Mouse (Mus musculus): Measurements from ENCODE around the gene Gm10134. TPM values are rescaled to one million over a fixed set of nuclear protein-coding genes. Genes with fewer than 3 reads are reported as not detected.
A peak's percentile ranks its signal among the peaks of the same experiment; 100 is the strongest.

Gm10134 gene
- total and polyA plus RNA-seq, 3 experiments = not detected

- TF ChIP-seq KAT2A (IDR thresholded peaks at IDR 0.05; ENCODE audit: insufficient replicate concordance, low read length) (no peak), USF2 (conservative IDR thresholded peaks at IDR 0.05; ENCODE audit: low read depth, low read length) (no peak), RCOR1 (conservative IDR thresholded peaks at IDR 0.05; ENCODE audit: low read depth, low read length) (no peak), HCFC1 (IDR thresholded peaks at IDR 0.05; ENCODE audit: low read depth, low read length) (no peak), NELFE (IDR thresholded peaks at IDR 0.05; ENCODE audit: low read depth, low read length) (no peak), ZKSCAN1 (IDR thresholded peaks at IDR 0.05; ENCODE audit: borderline replicate concordance, low read depth, low read length) (no peak), MAX (IDR thresholded peaks at IDR 0.05; ENCODE audit: low read length) (no peak), TCF12 (IDR thresholded peaks at IDR 0.05; ENCODE audit: low read depth, low read length) (peak; percentile 84; the same call in 1 of the 2 replicates), GABPA (IDR thresholded peaks at IDR 0.05; ENCODE audit: insufficient replicate concordance, low read depth, low read length) (no peak), MAZ (IDR thresholded peaks at IDR 0.05; ENCODE audit: low read depth, low read length) (peak; percentile 76), MYC (IDR thresholded peaks at IDR 0.05; ENCODE audit: low read depth, low read length) (no peak), CHD1 (IDR thresholded peaks at IDR 0.05; ENCODE audit: low read depth, low read length) (no peak), PAX5 (IDR thresholded peaks at IDR 0.05; ENCODE audit: low read length) (no peak), E2F4 (IDR thresholded peaks at IDR 0.05; ENCODE audit: insufficient replicate concordance, low read depth, low read length) (no peak), MXI1 (IDR thresholded peaks at IDR 0.05; ENCODE audit: low read depth, low read length) (no peak), SMC3 (IDR thresholded peaks at IDR 0.05; ENCODE audit: low read depth, low read length) (no peak), SIN3A (IDR thresholded peaks at IDR 0.05; ENCODE audit: low read length) (no peak), MEF2A (IDR thresholded peaks at IDR 0.05; ENCODE audit: borderline replicate concordance, low read depth, low read length) (no peak), ETS1 (conservative IDR thresholded peaks at IDR 0.05; ENCODE audit: low read depth, low read length) (peak; percentile 70), POLR2A (IDR thresholded peaks at IDR 0.05; ENCODE audit: low read depth, low read length) (no peak), CTCF (conservative IDR thresholded peaks at IDR 0.05 in 1 of 2, IDR thresholded peaks at IDR 0.05 in 1 of 2; ENCODE audit: low read depth in 2 of 2, low read length in 2 of 2) (no peak)
These were observed 33.3 kb downstream of the Gm10134 start (continued) for GRCm38 (mm10) chr2:28539206-28539605.

DNA sequence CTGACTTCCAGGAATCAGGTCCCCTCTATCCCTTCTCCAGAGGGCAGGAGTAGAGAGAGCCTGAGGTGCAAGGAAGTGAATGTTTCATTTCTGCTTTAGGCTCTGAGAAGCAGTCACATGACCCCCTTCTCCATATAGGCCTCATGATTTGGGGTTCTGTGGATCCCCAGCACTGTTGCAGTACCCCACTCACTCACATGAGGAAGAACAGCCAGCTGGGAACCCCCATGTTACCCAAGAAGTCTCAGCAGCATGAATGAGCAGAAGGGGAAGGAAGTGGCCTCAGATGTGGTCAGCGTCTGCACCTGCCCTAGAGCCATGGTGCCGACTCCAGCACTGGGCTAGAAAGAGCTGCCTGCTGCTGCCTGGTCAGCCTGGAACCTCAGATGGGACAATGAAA, 34.1 kb downstream of the Gm10134 start:
- H3K27ac ChIP-seq (ENCODE audit: insufficient read depth, low read depth) = peak overlapping the region; percentile 36
- H3K9me3 ChIP-seq (replicated peaks; ENCODE audit: low read length) = no peaks in the 10 kb centered on the region
- H3K79me2 ChIP-seq (replicated peaks; ENCODE audit: control insufficient read depth, extremely low read depth, insufficient read depth, poor library complexity, severe bottlenecking) = no peaks in the 10 kb centered on the region
- H3K9ac ChIP-seq (ENCODE audit: insufficient read depth, low read depth) = no peak overlapping the region
- 0 out of 2 replicates have a peak overlapping the region, but pooled peaks have one; percentile 10 for H3K4me2 ChIP-seq (ENCODE audit: insufficient read depth, low read depth, poor library complexity, severe bottlenecking)
- in situ Hi-C loops (cut with MboI; ENCODE audit: low pct_ligation_motif_present, low pct_unique_long_range_greater_than_20kb, low sequenced_read_pairs) (no loop called here), dilution Hi-C loops (cut with MboI; ENCODE audit: extremely low pct_ligation_motif_present, extremely low pct_unique_long_range_greater_than_20kb, low sequenced_read_pairs) (no loop called here)
- peaks cover 46 to 80% of the 10 kb centered on the region in 2 experiments for H3K4me1 ChIP-seq (ENCODE audit: control insufficient read depth in 1 of 2, insufficient read depth in 2 of 2)
- no peaks in the 10 kb centered on the region for H3K27me3 ChIP-seq (replicated peaks)
- H3K36me3 ChIP-seq (replicated peaks in 1 of 2; ENCODE audit: control insufficient read depth in 1 of 2, insufficient read depth in 1 of 2, low read length in 1 of 2) = peaks cover 25 to 35% of the 10 kb centered on the region in 2 experiments
- DNase-seq (ENCODE audit: extremely low read depth) = peak; percentile 39
- no peak overlapping the region for H3K4me3 ChIP-seq (replicated peaks in 1 of 3; ENCODE audit: low read depth in 2 of 3, low read length in 2 of 3, poor library complexity in 1 of 3)
- TF ChIP-seq NELFE (IDR thresholded peaks at IDR 0.05; ENCODE audit: low read depth, low read length) (no peak), USF2 (conservative IDR thresholded peaks at IDR 0.05; ENCODE audit: low read depth, low read length) (peak; percentile 52; the same call in 1 of the 2 replicates), JUND (conservative IDR thresholded peaks at IDR 0.05; ENCODE audit: low read depth, low read length) (no peak), ELF1 (IDR thresholded peaks at IDR 0.05; ENCODE audit: low read depth, low read length) (peak; percentile 48), MYC (IDR thresholded peaks at IDR 0.05; ENCODE audit: low read depth, low read length) (no peak), BHLHE40 (IDR thresholded peaks at IDR 0.05; ENCODE audit: low read depth, low read length) (peak; percentile 88), IRF4 (IDR thresholded peaks at IDR 0.05; ENCODE audit: low read depth, low read length) (peak; percentile 33; the same call in 1 of the 2 replicates), RCOR1 (conservative IDR thresholded peaks at IDR 0.05; ENCODE audit: low read depth, low read length) (0 out of 2 replicates have a peak, but pooled peaks have one; percentile 3), USF1 (IDR thresholded peaks at IDR 0.05; ENCODE audit: low read depth, low read length) (peak; percentile 56), ETS1 (conservative IDR thresholded peaks at IDR 0.05; ENCODE audit: low read depth, low read length) (peak; percentile 65), TCF12 (IDR thresholded peaks at IDR 0.05; ENCODE audit: low read depth, low read length) (peak; percentile 90), POLR2AphosphoS2 (IDR thresholded peaks at IDR 0.05; ENCODE audit: low read depth, low read length) (no peak), ZKSCAN1 (IDR thresholded peaks at IDR 0.05; ENCODE audit: borderline replicate concordance, low read depth, low read length) (no peak), GABPA (IDR thresholded peaks at IDR 0.05; ENCODE audit: insufficient replicate concordance, low read depth, low read length) (no peak), EP300 (IDR thresholded peaks at IDR 0.05; ENCODE audit: low read length) (peak; percentile 63), ZMIZ1 (IDR thresholded peaks at IDR 0.05; ENCODE audit: low read depth, low read length) (no peak), MAX (IDR thresholded peaks at IDR 0.05; ENCODE audit: low read length) (0 out of 2 replicates have a peak, but pooled peaks have one; percentile 20)
